In the genomic region with DNA sequence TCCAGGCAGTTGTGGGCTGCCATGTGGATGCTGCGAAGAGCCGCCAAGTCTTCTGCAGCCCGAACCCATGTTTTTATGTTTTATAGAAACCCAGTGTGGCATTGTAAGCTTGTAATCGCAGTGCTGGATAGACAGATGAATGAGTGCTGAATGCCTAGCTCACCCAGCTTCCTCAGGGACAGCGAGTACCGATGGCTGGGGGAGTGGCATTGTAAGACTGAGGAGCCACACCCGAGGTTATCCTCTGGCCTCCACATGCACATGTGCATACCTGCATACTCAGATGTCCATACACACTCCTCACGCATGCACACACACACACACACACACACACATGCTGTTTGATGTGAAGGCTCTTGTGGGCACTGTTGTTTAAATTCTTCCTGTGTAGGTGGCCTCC, we compare ENCODE assay signal across 12 mouse cellular contexts. TPM values are rescaled to one million over a fixed set of nuclear protein-coding genes. Genes with fewer than 3 reads are reported as not detected.
DNase-seq lines count a peak whose midpoint lies in the region; ATAC-seq and TF ChIP-seq lines count a peak whose summit lies in the region.
"Had no signal": no experiment of that assay in that cellular context is flagged by ENCODE, and none has a peak within 500 bp of the region (broad histone marks: within the 10 kb centered on the region; RNA-seq: fewer than 3 reads in every experiment).

No protein-coding gene starts in this region.

- H3K36me3 ChIP-seq in forebrain, embryonic 14.5 days (ENCODE audit: control insufficient read depth, insufficient read depth, low read length), result peaks cover 43% of the 10 kb centered on the region
- peaks cover 35% of the 10 kb centered on the region for H3K36me3 ChIP-seq in forebrain, postnatal 0 days (ENCODE audit: insufficient read depth)

- no peaks in the 10 kb centered on the region for H3K27me3 ChIP-seq in forebrain, embryonic 14.5 days (replicated peaks; ENCODE audit: control insufficient read depth, insufficient read depth, low read length)
- H3K27me3 ChIP-seq in forebrain, postnatal 0 days (ENCODE audit: insufficient read depth, low read length), result no peaks in the 10 kb centered on the region

- no peak overlapping the region for H3K4me3 ChIP-seq in forebrain, embryonic 14.5 days (ENCODE audit: low read depth, low read length)
- H3K4me3 ChIP-seq in forebrain, postnatal 0 days (ENCODE audit: low read depth, low read length), result no peak overlapping the region
- no peak overlapping the region for H3K4me3 ChIP-seq in layer of hippocampus, adult 2 months

- H3K27ac ChIP-seq in forebrain, embryonic 14.5 days (ENCODE audit: low read depth, low read length), result 0 out of 2 replicates have a peak overlapping the region, but pooled peaks have one; percentile 60
- no peak overlapping the region for H3K27ac ChIP-seq in forebrain, postnatal 0 days (ENCODE audit: low read depth, low read length)
- H3K27ac ChIP-seq in layer of hippocampus, adult 2 months, result 0 out of 2 replicates have a peak overlapping the region, but pooled peaks have one; percentile 3

- no peak overlapping the region for H3K9ac ChIP-seq in forebrain, embryonic 14.5 days (ENCODE audit: low read length)
- no peak overlapping the region for H3K9ac ChIP-seq in forebrain, postnatal 0 days

- WGBS in forebrain, embryonic 14.5 days, result 88% methylated on average over 8 of the region's 8 CpGs
- WGBS in forebrain, postnatal 0 days, result 73% methylated on average over 8 of the region's 8 CpGs
- WGBS in large intestine, adult 2 months, result 37% methylated on average over 8 of the region's 8 CpGs

- no peak for TF ChIP-seq CTCF in forebrain, postnatal 0 days (IDR thresholded peaks at IDR 0.05; ENCODE audit: low read depth)
- no peak for TF ChIP-seq CTCF in layer of hippocampus, adult 2 months (conservative IDR thresholded peaks at IDR 0.05)
- no peak for TF ChIP-seq CTCF in brain, embryonic 14.5 days (IDR thresholded peaks at IDR 0.05; ENCODE audit: borderline replicate concordance, extremely low read depth, insufficient read depth, insufficient read length)

- peak; percentile 8 for DNase-seq in forebrain, embryonic 14.5 days (ENCODE audit: low spot score)
- no peak for DNase-seq in forebrain, postnatal 0 days
- no peak for DNase-seq in layer of hippocampus, adult 2 months (ENCODE audit: low spot score in 2 of 2)
- no peak for DNase-seq in layer of hippocampus, adult 8-10 months (ENCODE audit: low spot score in 2 of 2)
- peak; percentile 11 for DNase-seq in brain, embryonic 14.5 days (ENCODE audit: low read depth)
- peak; percentile 33 for DNase-seq in large intestine, adult 2 months (ENCODE audit: low read depth, low spot score)
- no peak for DNase-seq in embryo, embryonic 10 days (ENCODE audit: low spot score)
- no peak for DNase-seq in cerebellum, postnatal 4 days (ENCODE audit: low spot score in 2 of 2)
- DNase-seq: liver; spleen, adult 18-20 months; thymus, postnatal 4 days had no signal

- no peak overlapping the region for H3K4me2 ChIP-seq in forebrain, embryonic 14.5 days (ENCODE audit: low read length)
- no peak overlapping the region for H3K4me2 ChIP-seq in forebrain, postnatal 0 days (ENCODE audit: low read depth)

- no peak for ATAC-seq in forebrain, embryonic 14.5 days
- ATAC-seq in forebrain, postnatal 0 days, result no peak

- H3K9me3 ChIP-seq in forebrain, embryonic 14.5 days (replicated peaks; ENCODE audit: control insufficient read depth, low read length), result no peaks in the 10 kb centered on the region
- H3K9me3 ChIP-seq in forebrain, postnatal 0 days (ENCODE audit: low read length), result no peaks in the 10 kb centered on the region

- no peak for TF ChIP-seq POLR2A in brain, embryonic 14.5 days (IDR thresholded peaks at IDR 0.05; ENCODE audit: borderline replicate concordance, extremely low read depth, insufficient read depth, insufficient read length, poor library complexity, severe bottlenecking)

- no peaks in the 10 kb centered on the region for H3K4me1 ChIP-seq in forebrain, embryonic 14.5 days (ENCODE audit: control insufficient read depth, insufficient read depth, low read length)
- H3K4me1 ChIP-seq in forebrain, postnatal 0 days (ENCODE audit: insufficient read depth), result no peaks in the 10 kb centered on the region

RNA-seq across cellular contexts. Expression of gene Bhlha15, which starts 30.9 kb away (rescaled TPM):
- 0.06 TPM in 1 of 2 replicates, not detected in the other for polyA plus RNA-seq in forebrain, embryonic 14.5 days (2014; fragmentation: Nextera tagmentation; extraction: Ambion mirVana)
- total RNA-seq in forebrain, postnatal 0 days (2014; rRNA removed), result 0.77 TPM in 1 of 2 replicates, not detected in the other
- 0.11 TPM in 1 of 2 replicates, not detected in the other for polyA plus RNA-seq in forebrain, postnatal 0 days (2015; fragmentation: Nextera tagmentation; extraction: Ambion mirVana)
- total RNA-seq in layer of hippocampus, adult 2 months (2021), result under 1 TPM; 0.20 to 0.22 TPM
- total RNA-seq in layer of hippocampus, adult 8-10 months (2022), result under 1 TPM; 0.12 to 0.45 (median 0.23) TPM
- 0.03 and 0.11 TPM in 2 replicates for polyA plus RNA-seq in brain, embryonic 14.5 days (2012; rRNA removed)
- polyA plus RNA-seq in large intestine, adult 2 months (2012; rRNA removed), result 11.4 and 14.1 TPM in 2 replicates
- total RNA-seq: gastrocnemius, postnatal 36 days had no signal

RNA-seq across cellular contexts. Expression of gene Lmtk2, which starts 58.9 kb away (rescaled TPM):
- polyA plus RNA-seq in forebrain, embryonic 14.5 days (2014; fragmentation: Nextera tagmentation; extraction: Ambion mirVana), result 5.2 and 7.4 TPM in 2 replicates
- total RNA-seq in forebrain, postnatal 0 days (2014; rRNA removed), result 56.2 and 63.9 TPM in 2 replicates
- 6.1 and 7.4 TPM in 2 replicates for polyA plus RNA-seq in forebrain, postnatal 0 days (2015; fragmentation: Nextera tagmentation; extraction: Ambion mirVana)
- total RNA-seq in layer of hippocampus, adult 2 months (2021), result 10 to 100 TPM; 87.7 to 91.1 TPM
- 100 to 1,000 TPM in 2 of 4 experiments, 10 to 100 TPM in 2; 76.3 to 105 (median 90.6) TPM for total RNA-seq in layer of hippocampus, adult 8-10 months (2022)
- 14.0 and 24.8 TPM in 2 replicates for polyA plus RNA-seq in brain, embryonic 14.5 days (2012; rRNA removed)
- polyA plus RNA-seq in large intestine, adult 2 months (2012; rRNA removed), result 21.9 and 31.0 TPM in 2 replicates

Comparison
In these comparisons a context has a peak if more than half of its experiments do, and no peak if none do; other contexts are left out.
1. DNase-seq: peak in forebrain, embryonic 14.5 days (single experiment), brain, embryonic 14.5 days (single experiment) and large intestine, adult 2 months (single experiment); none in forebrain, postnatal 0 days (single experiment), layer of hippocampus, adult 2 months (0 of 2), layer of hippocampus, adult 8-10 months (0 of 2), embryo, embryonic 10 days (single experiment) and cerebellum, postnatal 4 days (0 of 2).
2. RNA of gene Bhlha15, which starts 30.9 kb away (polyA plus RNA-seq): 11.4 to 14.1 TPM in large intestine, adult 2 months; 0.03 to 0.11 TPM in brain, embryonic 14.5 days, 0.06 TPM in forebrain, embryonic 14.5 days and 0.11 TPM in forebrain, postnatal 0 days; every median in the first group is over 10 times any median in the second.